In the genomic region with DNA sequence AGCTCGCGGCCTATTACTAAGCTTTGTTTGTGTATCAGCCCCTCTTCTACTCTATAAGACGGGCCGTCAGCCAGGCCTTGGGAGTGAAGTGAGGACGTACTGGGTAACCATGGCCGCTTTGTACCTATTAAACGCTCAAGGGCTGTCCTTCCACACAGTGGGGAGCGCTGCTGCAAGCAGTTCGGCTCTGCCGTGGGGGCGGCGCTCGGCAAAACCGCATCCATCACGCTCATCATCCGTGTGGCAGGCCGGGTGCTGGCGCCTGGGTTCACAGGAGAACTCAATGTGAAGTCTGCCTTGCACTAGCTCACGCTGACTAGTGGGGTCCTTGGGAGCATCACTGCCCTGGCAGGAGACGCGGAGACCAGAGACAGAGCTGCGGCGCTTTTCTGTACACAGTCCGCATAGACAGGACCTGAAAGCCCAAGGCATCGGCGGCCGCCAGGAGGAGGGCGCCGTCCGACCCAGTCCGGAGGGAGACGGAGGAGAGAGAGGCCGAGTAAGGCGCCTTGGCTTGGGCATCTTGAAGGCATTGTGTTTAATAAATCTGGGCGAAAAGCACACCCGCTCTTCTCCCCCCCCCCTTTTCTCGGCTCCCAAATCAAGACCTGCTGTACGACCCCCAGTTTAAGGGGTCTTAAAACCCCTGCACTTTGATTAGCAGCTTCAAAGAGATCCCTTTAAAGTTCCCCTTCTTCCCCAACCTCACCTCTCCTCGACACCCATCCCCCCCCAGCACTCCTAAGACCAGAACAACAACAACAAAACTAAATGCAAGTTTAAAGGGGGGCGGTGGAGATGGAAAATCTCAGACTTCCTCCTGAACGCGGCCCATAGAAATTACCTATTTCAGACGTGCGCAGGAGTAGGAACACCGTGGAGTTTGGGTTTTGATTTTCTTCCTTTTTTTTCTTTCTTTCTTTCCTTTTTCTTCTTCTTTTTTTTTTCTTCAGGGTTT, we compare ENCODE assay signal across 8 mouse cellular contexts. TPM values are rescaled to one million over a fixed set of nuclear protein-coding genes. Genes with fewer than 3 reads are reported as not detected.
A peak's percentile ranks its signal among the peaks of the same experiment; 100 is the strongest.
DNase-seq lines count a peak whose midpoint lies in the region; ATAC-seq and TF ChIP-seq lines count a peak whose summit lies in the region.

No protein-coding gene starts in this region.

- peak overlapping the region; percentile 45 for H3K4me3 ChIP-seq in layer of hippocampus, adult 2 months
- peak overlapping the region; percentile 12 for H3K4me3 ChIP-seq in forebrain, embryonic 11.5 days (ENCODE audit: low read depth, low read length)
- H3K4me3 ChIP-seq in hindbrain, embryonic 15.5 days = peak overlapping the region; percentile 10; the same call in 1 of the 2 replicates
- H3K4me3 ChIP-seq in limb, embryonic 15.5 days = peak overlapping the region; percentile 27

- H3K4me2 ChIP-seq in forebrain, embryonic 11.5 days (ENCODE audit: low read depth, low read length, severe bottlenecking) = peak overlapping the region; percentile 54
- peak overlapping the region; percentile 53 for H3K4me2 ChIP-seq in hindbrain, embryonic 15.5 days
- H3K4me2 ChIP-seq in limb, embryonic 15.5 days = peak overlapping the region; percentile 55

- peaks cover 16% of the 10 kb centered on the region for H3K27me3 ChIP-seq in forebrain, embryonic 11.5 days (ENCODE audit: control insufficient read depth, insufficient read depth, low read length)
- peaks cover 15% of the 10 kb centered on the region; the same call in 1 of the 2 replicates for H3K27me3 ChIP-seq in hindbrain, embryonic 15.5 days
- H3K27me3 ChIP-seq in limb, embryonic 15.5 days = no peaks in the 10 kb centered on the region; the same call in 1 of the 2 replicates

- peak; percentile 37 for TF ChIP-seq CTCF in layer of hippocampus, adult 2 months (conservative IDR thresholded peaks at IDR 0.05)

- H3K36me3 ChIP-seq in forebrain, embryonic 11.5 days (ENCODE audit: control insufficient read depth, insufficient read depth, low read length) = no peaks in the 10 kb centered on the region
- H3K36me3 ChIP-seq in hindbrain, embryonic 15.5 days = no peaks in the 10 kb centered on the region
- H3K36me3 ChIP-seq in limb, embryonic 15.5 days = no peaks in the 10 kb centered on the region

- no peak overlapping the region for H3K27ac ChIP-seq in layer of hippocampus, adult 2 months
- H3K27ac ChIP-seq in forebrain, embryonic 11.5 days (ENCODE audit: low read depth, low read length) = peak overlapping the region; percentile 60
- H3K27ac ChIP-seq in hindbrain, embryonic 15.5 days (replicated peaks) = peak overlapping the region; percentile 66
- H3K27ac ChIP-seq in limb, embryonic 15.5 days = peak overlapping the region; percentile 78

- no peak for DNase-seq in layer of hippocampus, adult 2 months (ENCODE audit: low spot score in 2 of 2)
- no peak for DNase-seq in layer of hippocampus, postnatal 25 days (ENCODE audit: extremely low spot score in 1 of 2, low spot score in 1 of 2)
- peak; percentile 33 to 51 for DNase-seq in adrenal gland, postnatal 4 days (ENCODE audit: low spot score in 2 of 2)
- DNase-seq in forebrain, embryonic 11.5 days (ENCODE audit: low spot score) = peak; percentile 84
- DNase-seq in natural killer cell, adult 2 months (ENCODE audit: low spot score in 2 of 2) = peak; percentile 60 to 68
- DNase-seq in thymus, postnatal 10 days (ENCODE audit: low spot score in 2 of 2) = peak; percentile 46 to 50

- H3K9me3 ChIP-seq in forebrain, embryonic 11.5 days (ENCODE audit: control insufficient read depth, low read length) = no peaks in the 10 kb centered on the region
- no peaks in the 10 kb centered on the region for H3K9me3 ChIP-seq in hindbrain, embryonic 15.5 days
- no peaks in the 10 kb centered on the region for H3K9me3 ChIP-seq in limb, embryonic 15.5 days

- under 1% methylated on average over 42 of the region's 45 CpGs for WGBS in forebrain, embryonic 11.5 days
- WGBS in hindbrain, embryonic 15.5 days = under 1% methylated on average over 45 of the region's 45 CpGs
- under 1% methylated on average over 44 of the region's 45 CpGs for WGBS in limb, embryonic 15.5 days

- H3K9ac ChIP-seq in forebrain, embryonic 11.5 days (ENCODE audit: low read length) = peak overlapping the region; percentile 47
- H3K9ac ChIP-seq in hindbrain, embryonic 15.5 days = 0 out of 2 replicates have a peak overlapping the region, but pooled peaks have one; percentile 10
- no peak overlapping the region; the same call in 1 of the 2 replicates for H3K9ac ChIP-seq in limb, embryonic 15.5 days

- ATAC-seq in forebrain, embryonic 11.5 days (replicated peaks; ENCODE audit: low FRiP score) = 0 out of 2 replicates have a peak, but pooled peaks have one; percentile 3
- ATAC-seq in hindbrain, embryonic 15.5 days (ENCODE audit: low FRiP score, low read depth) = peak; percentile 40
- ATAC-seq in limb, embryonic 15.5 days (ENCODE audit: insufficient number of reproducible peaks, low FRiP score, low TSS enrichment, low read depth) = no peak

- peaks cover 16% of the 10 kb centered on the region for H3K4me1 ChIP-seq in forebrain, embryonic 11.5 days (replicated peaks; ENCODE audit: control insufficient read depth, insufficient read depth, low read length)
- peaks cover 49% of the 10 kb centered on the region for H3K4me1 ChIP-seq in hindbrain, embryonic 15.5 days (replicated peaks)
- peaks cover 38% of the 10 kb centered on the region for H3K4me1 ChIP-seq in limb, embryonic 15.5 days

RNA-seq across cellular contexts. Expression of a gene that starts 2.6 kb away (rescaled TPM):
- total RNA-seq in layer of hippocampus, adult 2 months (2021) = 10 to 100 TPM; 53.1 to 57.2 TPM
- 10 to 100 TPM; 57.3 to 64.0 TPM for total RNA-seq in layer of hippocampus, postnatal 25 days (2021)
- total RNA-seq in adrenal gland, postnatal 4 days (2021) = 100 to 1,000 TPM; 105 to 116 TPM
- 57.8 and 58.2 TPM in 2 replicates for polyA plus RNA-seq in forebrain, embryonic 11.5 days (2014; fragmentation: Nextera tagmentation; extraction: Ambion mirVana)
- 23.6 and 28.8 TPM in 2 replicates for polyA plus RNA-seq in hindbrain, embryonic 15.5 days (2015; fragmentation: Nextera tagmentation; extraction: Ambion mirVana)
- polyA plus RNA-seq in limb, embryonic 15.5 days (2015; fragmentation: Nextera tagmentation; extraction: Ambion mirVana) = 38.0 and 42.9 TPM in 2 replicates

Comparison
In these comparisons a context has a peak if more than half of its experiments do, and no peak if none do; other contexts are left out.
1. DNase-seq: peak in adrenal gland, postnatal 4 days (2 of 2), forebrain, embryonic 11.5 days (single experiment), natural killer cell, adult 2 months (2 of 2) and thymus, postnatal 10 days (2 of 2); none in layer of hippocampus, adult 2 months (0 of 2) and layer of hippocampus, postnatal 25 days (0 of 2).
2. Peak in every context shown above with its lines, with median percentiles within 50 percentile points of each other: H3K4me3 ChIP-seq and H3K4me2 ChIP-seq.